Mouse (Mus musculus) layer of hippocampus, postnatal 25 days (tissue): ENCODE data around the gene Zfp777. TPM values are rescaled to one million over a fixed set of nuclear protein-coding genes. Genes with fewer than 3 reads are reported as not detected.

Experiments used
- DNase-seq, 2 experiments: peaks; one replicate each; pipeline ENCODE4 v3.0.0; 2022; ENCODE audit warnings: mixed read lengths in 2 of 2, low spot score in 1 of 2; ENCODE audit errors: extremely low spot score in 1 of 2
- total RNA-seq, 2 experiments: library from RNA; stranded (reverse); gene quantifications; 2 replicates each; pipeline ENCODE4 v1.2.3; 2021

The Zfp777 gene
- 10 to 100 TPM; 33.8 to 33.9 TPM for total RNA-seq

- peak; percentile 60 to 63 for DNase-seq
Observed at GRCm38 (mm10) chr6:48048426-48049272, at the start of gene Zfp777. Zfp777 (minus strand) TSS chr6:48048911.

DNA sequence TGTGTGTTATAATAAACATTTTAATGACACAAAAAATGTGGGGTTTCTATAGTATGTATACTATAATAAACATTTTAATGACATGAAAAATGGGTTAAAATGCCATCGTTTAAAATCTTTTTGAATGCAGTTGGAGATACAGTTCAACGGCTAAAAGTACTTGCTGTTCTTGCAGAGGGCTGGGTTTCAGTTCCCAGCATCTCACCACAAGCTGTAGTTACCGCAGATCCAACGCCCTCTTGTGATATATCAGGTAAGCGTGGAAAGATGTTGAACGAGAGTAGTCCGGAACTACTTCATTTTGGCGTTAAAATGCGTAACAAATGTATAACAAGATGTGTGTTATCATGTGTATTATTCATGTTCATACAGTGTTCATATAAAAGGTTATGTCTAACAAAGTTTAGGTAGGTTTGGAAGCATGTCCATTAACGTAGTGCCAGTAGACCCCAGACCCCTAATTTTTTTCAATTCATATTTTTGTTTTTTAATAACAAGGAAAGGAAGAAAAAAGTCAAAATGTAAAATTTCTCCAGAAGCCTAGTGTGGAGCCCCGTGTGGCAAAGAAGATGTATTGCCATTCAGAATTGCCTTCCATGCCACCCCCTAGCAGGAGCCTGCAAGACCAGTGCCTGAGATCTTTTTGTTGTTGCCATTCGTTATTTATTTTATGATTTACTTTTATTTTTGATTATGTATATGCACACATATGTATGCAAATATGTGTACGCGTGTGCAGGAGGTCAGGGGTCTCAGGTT is 38.4 kb upstream of the Zfp777 start:
- no peak for DNase-seq

GRCm38 (mm10) chr6:48086471-48086878 is 37.8 kb upstream of the Zfp777 start, which contains the start of gene Zfp746:
Zfp746 (minus strand) TSS chr6:48086593.
- DNase-seq: peak; percentile 91 to 96

GRCm38 (mm10) chr6:48085521-48086404 is 37.1 kb upstream of the Zfp777 start:
- DNase-seq: peak; percentile 40 to 50

DNA sequence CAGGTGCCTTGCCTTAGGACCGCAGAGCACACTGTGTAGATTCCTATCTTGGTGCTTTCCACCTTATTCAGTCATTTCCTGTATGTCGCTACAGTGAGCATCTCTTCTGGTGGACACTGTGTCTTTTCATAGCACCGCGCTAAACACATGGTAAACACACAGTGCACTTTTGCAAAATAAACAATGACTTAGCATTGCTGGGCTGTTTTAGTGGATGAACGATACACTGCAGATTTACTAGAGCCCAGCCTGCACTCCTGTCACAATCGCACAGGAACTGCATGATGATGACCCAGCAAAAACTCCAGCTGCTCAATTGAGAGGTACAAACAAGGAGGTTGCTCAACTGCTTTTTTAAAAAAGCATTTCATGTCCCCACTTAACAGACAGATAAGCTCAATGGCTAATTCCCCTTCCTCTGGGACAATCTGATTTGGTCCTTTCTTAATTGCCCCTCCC is 35.1 kb upstream of the Zfp777 start:
- DNase-seq: no peak

- DNase-seq: no peak
Observed at GRCm38 (mm10) chr6:48081952-48082351, 33.2 kb upstream of the Zfp777 start.

GRCm38 (mm10) chr6:48081021-48081420 is 32.3 kb upstream of the Zfp777 start:
- no peak for DNase-seq

DNA sequence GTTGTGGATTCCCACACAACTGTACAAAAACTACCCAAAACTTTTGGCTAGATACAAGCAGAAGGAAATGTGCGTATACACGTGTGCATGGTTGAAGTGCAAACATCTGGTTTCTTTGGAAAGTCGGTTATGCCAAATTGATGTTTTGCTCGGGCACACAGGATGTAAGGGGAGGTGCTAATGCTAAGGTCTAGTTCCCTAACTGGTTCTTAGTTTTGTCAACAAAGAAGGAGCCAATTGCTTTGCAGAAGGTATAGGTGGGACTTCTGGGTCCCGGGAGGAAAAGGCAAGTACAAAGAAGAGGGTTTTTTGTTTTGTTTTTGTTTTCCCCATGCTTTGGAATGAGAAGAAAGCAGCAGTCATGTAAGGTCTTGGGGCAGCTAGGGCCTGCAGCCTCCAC is 24.6 kb upstream of the Zfp777 start:
- no peak for DNase-seq

- DNase-seq: no peak
Observed at GRCm38 (mm10) chr6:48067492-48067891, 18.8 kb upstream of the Zfp777 start.

- DNase-seq: no peak
Observed at GRCm38 (mm10) chr6:48065587-48066075, 16.9 kb upstream of the Zfp777 start.

DNA sequence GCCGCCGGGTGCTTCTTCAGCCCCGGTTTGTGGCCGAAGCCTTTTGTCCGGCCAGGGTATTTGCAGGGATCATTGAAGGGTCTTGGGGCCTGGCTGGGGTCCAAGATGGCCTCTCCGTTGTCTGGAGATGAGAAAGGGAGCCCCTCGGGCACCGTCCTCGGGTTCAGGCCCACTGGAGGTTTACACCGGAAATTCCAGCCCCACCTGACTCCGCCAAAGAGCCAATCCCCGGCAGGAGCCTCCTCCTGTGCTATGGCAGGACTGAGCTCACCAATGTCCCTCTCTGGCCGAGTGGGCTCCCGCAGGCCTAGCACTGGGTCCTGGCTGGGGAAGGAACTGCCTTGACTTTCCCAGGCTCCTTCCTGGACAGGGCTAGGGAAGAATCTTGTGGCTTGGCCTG is 15.7 kb upstream of the Zfp777 start:
- DNase-seq: no peak

GRCm38 (mm10) chr6:48063940-48064339 is 15.2 kb upstream of the Zfp777 start:
- DNase-seq: no peak

GRCm38 (mm10) chr6:48060895-48061294 is 12.2 kb upstream of the Zfp777 start:
- DNase-seq: no peak

DNA sequence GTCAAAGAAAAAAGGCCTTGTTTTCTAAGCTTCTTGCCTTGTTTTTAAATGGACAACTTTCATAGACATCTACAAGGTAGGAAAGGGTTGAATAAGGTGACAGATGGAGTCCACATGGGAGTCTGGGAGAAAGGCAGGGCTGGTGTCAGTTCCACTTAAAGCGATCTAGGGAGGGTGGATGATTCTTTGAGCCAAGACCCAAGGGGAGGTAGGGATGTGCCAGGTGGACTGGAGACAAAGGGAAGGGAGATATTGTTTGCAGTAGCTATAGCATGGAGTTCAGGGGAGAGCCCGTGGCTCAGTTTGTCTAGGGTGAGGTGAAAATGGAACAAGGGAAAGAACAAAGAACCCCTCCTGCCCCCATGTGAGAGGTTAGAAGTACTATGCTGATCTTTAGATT is 11.7 kb upstream of the Zfp777 start:
- no peak for DNase-seq

DNA sequence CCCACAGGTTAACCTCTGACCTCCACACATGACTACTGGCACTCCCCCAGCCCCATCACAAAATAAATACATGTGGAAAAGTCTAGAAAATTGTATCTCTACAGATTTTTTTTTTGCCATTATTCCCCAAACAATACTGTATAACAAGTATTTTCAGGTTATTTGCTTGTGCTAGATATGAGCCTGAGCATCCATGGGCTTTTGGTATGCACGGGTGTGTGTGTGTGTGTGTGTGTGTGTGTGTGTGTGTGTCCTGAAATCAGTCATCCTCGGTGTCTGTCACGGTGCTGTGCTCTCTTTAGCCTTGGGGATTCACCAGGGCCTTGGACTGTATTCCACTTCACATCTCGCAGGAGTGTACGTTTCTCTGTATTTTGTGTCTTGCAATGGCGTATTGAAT is 3.4 kb upstream of the Zfp777 start:
- DNase-seq: no peak

GRCm38 (mm10) chr6:48051666-48052065 is 3.0 kb upstream of the Zfp777 start:
- no peak for DNase-seq

DNA sequence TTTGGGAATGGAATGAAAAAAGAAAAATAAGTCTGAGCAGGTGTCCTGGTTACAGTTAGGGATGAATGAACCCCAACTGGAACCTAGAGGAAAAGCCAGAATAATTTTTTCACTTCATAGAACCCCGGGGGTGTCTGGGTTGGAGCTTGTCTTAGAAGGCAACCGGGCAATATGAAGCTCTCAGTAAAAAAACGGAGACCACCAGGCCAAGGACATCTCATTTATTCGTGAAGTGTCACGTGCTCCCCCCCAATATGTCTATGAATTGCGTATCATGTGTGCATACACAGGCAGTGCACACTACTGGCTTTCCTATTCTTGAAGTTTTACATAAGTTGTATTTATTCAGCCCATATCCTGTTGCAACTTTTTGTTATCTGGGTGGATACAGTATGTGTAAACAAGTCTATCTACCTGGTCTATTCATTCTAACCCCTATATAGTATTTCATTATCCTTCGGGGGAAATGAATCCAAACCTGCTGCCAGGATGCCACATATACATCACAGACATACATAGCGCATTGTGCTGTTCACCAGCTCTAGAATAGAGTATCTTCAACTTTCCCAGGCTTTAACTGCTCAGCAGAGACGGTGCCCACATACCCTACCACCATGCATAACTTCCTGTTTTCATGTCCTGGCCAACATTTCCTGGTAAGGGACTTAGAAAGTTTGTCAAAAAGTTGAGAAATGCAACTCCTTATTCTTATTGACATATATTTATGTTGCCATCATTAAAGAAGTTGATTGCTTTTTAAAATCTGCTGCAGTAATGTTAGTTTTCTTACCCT is 758 bp upstream of the Zfp777 start:
- no peak for DNase-seq

DNA sequence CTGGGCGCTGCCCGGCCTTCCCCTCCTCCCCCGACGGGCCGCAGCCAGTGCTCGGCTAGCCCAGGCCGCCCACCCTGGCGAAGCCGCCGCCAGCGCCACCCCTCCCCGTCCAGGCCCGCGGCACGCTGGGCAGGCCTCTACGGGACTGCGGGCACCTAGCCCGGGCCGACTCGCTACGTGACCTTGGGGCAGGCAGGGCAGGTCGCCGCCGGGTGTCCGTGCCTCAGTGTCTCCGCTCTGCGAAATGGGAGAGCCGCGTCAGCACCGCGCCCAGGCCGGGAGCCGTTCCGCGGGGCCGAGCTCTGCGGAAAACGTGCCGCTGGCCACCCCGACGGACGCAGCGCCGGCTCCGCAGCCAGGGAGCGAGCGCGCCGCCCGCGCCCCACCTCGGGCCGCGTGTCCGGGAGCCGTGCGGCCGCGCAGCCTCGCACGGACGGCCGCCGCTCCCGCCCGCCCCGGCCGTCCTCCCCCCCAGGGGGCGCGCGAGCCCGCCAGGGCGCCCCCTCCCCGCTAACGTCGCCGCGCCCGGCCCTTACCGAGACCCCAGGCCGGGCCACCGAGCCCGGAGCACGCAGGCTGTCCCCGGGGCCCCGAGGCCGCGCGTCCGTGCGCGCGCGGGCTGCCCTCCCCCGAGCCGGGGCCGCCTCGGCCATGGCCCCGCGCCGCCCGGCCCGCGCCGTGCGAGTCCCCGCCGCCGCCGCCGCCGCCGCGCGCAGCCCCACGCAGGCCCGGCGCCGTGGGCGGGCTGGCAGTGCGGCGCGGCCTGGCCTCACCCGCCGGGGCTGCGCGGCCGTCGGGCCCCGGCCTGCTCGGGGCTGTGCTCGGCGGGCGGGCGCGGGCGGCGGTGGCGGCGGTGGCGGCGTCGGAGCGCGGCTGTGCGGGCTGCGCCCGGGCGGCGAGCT is 1.0 kb downstream of the Zfp777 start:
- DNase-seq: peak in 1 of 2 experiments; percentile 16

DNA sequence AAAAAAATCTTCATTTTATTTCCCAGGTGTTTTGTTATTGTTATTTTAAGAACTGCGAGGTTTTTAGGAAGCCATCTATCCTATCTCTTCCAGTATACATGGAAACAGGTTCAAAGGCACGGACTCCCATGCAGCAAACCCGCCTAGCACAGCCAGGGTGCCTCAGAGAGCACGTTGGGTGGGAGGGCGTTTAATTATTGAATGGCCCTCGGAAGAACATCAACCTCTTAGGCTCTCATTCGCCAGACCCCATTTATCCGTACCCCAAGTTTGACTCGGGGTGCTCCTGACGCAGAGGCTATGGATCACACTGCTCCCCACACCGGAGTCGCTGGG is 1.6 kb downstream of the Zfp777 start:
- no peak for DNase-seq
